Mouse (Mus musculus) neural tube, embryonic 10.5 days (tissue): ENCODE measurements around the gene Qars.

Experiments used
- DNase-seq: peaks from one replicate; pipeline ENCODE4 v3.0.0-alpha.2; 2017; ENCODE audit warnings: low spot score; ENCODE audit errors: extremely low spot score

The Qars gene

DNA sequence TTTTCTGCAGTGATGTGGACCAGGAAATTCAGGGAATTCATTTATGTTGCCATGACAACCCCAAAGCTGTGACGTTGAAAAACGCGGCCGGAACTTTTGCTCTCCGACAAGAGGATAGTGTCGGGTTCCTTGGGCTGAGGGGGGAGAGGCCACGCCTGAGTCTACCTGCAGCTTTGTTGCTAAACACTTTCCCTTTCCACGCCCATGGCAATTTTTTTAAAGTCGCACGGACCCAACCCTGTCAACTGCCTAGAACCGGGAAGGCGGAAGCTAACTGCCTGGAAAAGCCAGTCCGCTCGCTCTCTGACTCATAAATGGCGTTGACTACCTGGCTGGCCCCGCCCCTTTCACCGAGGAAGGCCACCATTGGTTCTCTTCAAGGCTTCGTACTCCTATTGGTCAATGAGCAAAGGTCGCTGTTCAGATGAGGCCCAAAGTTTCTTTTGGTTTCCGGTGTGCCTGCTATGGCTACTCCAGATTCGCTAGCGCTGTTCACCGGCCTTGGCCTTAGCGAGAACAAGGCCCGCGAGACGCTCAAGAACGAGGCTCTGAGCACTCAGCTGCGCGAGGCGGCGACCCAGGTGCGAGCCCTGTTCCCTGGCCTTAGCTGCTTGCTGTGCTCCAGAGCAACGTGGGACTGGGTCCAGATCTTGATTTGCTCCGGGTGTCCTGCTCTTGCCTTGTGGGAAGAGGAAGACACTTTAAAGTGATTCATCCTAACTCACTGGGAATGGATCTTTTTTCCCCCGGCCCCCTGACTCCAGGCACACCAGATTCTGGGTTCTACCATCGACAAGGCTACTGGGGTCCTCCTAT is at the start of gene Qars:
Qars (plus strand) TSS at position 88 of the 816 bp plus-strand sequence.
- DNase-seq: peak; percentile 93

DNA sequence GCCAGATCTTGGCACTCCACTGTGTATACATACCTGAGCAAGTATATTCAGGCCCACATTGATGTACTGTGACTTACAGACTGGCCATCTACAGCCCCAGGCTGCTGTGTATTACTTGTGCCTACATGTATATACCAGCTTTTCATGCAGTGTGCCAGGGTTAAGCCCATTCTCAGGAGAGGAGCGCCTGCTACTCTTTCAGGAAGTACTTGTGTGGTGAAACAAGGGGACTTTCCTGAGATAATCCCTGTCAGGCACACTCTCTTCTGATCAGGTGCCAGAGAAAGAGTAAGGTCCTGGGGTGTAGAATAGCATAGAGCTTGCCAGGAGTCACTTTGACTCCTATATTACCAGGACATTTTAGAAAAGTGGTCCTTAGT is 47.6 kb upstream of the Qars start:
- no peak for DNase-seq

DNA sequence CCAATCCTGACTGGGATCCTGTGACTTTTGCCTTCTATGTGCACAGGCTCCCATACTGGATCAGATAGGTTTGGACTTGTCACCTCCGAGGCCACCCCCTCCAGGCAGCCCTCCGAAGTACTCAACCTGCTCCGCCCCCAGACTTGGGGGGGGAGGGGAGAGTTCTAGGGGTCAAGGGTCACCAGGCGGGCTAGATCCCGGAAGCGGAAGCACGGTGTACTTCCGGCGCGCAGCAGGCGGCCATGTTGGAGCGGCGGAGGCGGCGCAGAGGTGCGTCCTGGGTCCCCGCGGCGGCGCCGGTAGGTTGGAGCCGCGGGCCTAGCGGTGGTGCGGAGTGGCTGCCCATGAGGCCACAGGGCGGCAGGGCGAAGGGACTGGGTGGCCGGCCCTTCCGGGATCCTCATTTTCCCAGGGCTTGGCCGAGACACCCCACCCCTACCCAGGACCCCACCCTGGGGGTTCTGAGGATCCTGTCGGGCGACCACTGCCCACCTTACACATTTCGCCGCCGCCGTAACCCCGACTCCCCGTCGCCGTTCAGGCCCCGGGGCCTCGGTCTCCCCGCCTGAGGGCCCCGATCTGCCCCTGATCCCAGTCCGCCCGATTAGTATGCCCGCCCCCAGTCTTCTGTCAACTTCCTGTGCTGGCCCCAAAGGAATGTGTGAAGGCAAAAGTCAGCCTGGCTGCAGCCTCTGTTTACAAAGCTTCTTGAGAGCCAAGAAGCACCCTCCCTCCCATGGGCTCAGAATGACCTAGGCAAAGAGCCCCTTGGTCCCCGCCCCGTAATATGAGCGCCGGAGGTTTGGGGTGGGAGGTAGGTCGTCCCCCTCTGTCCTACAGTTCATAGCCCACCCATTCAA is 47.0 kb upstream of the Qars start, which contains the start of gene Ccdc71:
Ccdc71 (plus strand) TSS at position 209 of the 860 bp plus-strand sequence.
- peak; percentile 90 for DNase-seq

DNA sequence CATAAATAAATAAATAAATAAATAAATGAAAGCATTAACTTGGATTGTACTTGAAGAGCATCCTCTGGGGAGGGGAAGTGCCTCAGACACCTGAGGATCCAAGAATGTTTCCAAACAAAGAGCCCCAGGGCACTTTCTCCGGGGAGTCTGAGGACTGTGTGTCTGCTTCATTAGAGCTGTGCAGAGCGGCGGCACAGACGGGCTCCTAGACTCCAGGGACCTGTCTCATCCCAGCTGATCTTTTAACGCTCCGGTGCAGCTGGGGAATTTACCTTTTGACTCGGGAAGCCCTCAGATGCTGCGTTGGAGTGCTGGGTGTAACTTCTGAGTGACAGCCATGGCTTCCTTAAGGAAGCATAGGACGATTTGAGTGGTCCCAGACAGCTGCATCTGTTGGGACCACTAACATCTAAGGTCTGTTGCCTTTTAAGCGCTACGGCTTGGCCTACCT is 46.3 kb upstream of the Qars start, which contains the start of gene Klhdc8b:
Klhdc8b (minus strand) TSS at position 401 of the 451 bp plus-strand sequence.
- peak; percentile 21 for DNase-seq

DNA sequence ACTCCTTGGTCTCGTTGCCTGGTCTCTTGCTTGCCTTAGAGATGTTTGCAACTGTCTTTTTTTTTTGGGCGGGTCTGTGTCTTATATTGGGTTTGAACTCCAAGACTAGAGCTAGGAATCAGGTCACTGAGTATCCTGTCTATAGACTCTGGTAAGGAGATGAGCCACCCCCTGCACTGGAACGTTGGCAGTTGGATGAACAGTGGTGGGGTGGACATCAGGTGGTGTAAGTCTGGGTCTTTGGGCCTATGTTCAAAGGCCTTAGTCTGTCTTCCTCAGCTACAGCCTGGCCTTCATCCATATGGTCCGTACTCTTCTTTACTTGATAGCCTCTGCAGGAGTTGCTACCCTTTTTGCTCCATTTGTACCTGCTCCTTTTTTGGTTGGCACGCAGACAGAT is 45.8 kb upstream of the Qars start:
- no peak for DNase-seq

DNA sequence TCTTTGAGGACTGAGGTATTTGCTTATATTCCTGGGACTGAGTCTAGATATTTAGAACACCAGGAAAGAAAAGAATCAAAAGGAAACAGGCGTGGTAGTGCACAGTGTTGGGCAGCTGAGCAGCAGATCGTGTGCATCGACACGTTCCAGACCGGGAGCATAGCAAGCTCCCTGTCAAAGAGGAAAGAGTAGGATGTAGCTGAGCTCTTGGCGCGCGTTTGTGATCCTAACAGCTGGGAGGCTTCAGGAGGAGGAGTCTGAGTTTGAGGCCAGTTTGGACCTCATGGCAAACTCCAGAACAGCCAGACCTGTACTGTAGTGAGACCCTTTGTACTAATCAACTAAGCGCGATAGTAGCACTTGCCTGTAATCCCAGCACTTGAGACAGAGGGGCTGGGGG is 45.3 kb upstream of the Qars start:
- no peak for DNase-seq

DNA sequence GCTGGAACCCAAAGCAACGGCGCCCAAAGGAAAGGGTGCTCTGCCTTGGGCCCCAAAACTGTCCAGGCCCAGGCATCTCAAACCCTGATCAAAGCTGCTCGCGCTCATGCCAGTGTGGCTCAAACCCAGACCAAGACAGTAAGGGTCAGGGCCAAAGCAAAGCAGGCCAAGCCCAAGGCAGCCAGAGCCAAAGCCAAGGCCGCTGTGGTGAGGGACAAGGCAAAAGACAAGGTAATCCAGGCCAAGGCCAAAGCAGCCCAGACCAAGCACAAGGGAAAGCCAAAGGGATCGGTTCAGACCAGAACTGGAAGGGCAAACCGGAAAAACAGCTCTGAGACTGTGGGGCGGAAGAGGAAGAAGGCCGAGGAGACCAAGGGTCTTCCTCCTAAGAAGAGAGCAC is 43.8 kb upstream of the Qars start:
- DNase-seq: no peak

DNA sequence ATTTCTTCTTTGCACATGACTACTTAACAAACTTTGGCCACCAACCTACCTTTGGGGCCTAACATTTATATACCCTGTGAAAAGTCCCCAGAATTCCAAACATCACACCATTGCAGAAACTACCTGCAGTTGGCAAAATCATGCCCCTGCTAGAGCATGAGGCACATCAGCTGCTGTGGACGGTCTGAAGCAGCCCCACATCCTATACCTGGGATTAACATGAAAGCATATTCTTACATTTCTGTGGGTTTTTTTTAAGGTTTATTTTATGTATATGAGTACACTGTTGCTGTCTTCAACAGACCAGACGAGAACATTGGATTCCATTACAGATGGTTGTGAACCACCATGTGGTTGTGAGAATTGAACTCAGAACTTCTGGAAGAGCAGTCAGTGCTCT is 41.3 kb upstream of the Qars start:
- no peak for DNase-seq

DNA sequence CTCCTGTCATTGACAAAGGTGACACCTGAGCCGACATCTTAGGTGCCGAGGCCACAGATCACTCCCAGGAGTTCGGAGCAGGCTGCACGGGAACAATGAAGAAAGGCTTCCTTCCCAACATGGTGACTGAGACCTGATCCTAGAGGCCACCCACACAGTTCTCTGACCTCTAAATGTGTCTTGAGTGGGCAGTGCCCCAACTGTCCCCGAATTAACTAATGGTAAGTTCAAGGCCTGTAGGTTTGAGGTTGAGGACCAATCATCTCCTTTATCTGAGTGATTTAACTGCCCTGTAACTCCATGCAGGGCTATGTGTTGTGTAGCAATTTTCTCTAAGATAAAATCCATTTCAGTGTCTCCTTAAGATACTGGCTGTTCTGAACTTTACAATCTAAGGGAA is 38.1 kb upstream of the Qars start:
- no peak for DNase-seq

DNA sequence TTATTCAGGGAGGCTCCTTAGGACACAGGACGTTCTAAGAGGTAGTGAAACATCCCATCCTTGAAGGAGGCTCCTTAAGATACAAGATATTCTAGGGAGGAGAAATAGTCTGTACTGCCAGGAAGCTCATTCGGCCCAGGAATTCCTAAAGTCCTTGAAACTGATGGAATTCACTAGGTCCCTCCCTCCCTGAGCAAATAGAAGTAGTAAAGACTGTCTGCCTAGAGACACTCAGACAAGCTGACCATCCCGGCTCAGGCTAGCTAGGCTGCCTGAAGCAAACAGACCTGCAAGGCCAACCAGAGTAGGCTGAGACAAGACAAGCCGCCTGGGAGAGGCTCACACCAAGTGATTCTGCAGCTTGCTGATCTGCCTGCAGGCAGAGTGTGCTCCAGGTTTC is 37.7 kb upstream of the Qars start:
- DNase-seq: no peak

DNA sequence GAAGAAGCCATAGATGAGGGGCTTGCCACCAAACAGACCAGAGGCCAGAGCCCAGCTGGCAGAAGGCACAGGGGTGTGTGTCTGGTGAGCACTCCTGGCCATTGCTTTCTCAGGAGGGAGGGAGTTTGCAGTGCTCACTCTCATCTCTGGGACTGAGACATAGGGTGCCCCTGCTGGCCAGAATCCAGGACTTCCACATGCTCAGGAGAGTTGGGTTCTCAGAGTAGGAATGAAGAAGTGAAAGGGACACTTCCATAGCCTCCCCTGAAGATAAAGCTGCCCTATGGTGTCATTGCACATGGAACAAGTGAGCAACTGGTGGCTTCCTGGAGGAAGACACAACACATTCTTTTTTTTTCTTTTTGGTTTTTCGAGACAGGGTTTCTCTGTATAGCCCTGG is 33.0 kb upstream of the Qars start:
- DNase-seq: no peak

DNA sequence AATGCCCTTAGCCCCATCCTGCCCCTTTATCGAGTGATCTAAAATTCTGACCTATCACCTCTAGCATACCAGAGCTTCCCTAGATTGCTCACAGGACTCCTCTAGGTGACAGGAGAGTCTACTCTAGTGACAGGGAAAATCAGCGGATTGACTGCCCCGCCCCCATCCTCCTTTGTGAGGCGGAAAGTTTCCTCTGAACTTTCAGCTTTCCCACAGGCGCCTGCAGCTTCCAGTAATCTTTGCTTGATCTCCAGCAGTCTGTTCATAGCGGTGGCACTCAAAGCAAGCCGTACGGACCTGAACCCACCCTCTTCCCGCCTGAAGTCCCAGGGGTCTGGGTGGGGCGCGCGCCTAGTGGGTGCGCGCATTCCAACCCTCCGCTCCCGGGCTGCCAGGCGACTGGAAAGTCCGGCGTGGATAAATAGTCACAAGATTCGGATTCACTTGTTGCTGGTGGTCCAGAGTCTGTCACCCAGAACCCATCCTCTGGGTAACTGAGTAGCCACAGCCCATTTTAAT is 28.8 kb upstream of the Qars start:
- peak; percentile 88 for DNase-seq

DNA sequence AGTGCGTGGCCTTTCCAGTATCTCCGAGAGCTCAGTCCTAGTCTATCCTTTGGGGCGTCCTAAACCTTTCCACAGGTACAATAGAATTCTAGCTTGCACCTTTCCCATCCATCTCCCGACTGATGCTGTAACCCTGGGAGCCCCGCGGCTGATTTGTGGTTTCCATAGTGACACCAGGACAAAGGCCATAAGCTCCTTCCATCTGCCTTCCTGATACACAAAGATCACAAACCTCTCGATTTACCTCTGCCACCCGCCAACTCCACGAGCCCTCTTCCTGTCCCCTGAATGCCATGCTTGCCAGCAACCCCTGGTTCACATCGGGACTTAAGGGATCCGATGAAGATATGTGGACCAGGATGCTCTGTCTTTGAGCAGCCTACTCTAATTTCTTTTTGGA is 28.3 kb upstream of the Qars start:
- peak; percentile 63 for DNase-seq

DNA sequence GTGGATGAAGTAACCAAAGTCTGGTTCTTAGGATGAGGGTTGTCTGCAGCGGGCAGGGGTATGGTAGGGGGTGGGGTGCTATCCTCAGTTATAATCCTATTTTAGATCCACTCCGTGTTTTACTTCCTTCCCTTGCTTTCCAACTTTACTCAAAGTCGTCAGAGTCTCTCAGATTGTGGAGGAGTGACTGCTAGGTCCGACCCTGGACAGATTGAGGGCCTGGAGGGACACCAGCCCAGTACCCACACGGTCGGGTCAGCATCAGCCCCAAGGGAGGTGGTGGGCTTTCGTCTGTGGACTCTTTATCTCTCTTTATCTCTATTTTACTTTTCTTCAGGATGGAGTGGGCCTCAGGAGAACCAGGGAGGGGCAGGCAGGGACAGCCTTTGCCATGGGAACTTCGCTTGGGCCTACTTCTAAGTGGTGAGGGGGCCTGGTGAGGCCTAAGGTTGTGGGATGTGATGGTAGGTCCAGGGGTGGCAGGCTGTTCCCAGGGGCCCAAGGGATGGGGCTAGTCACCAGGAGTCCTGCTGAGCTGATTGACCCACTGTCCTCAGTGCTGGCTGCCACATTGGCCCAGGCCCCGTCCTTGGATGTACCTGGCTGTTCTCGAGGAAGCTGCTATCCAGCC is 27.7 kb upstream of the Qars start, which contains the start of gene Lamb2:
Lamb2 (plus strand) TSS at position 16 of the 631 bp plus-strand sequence.
- DNase-seq: peak; percentile 55

DNA sequence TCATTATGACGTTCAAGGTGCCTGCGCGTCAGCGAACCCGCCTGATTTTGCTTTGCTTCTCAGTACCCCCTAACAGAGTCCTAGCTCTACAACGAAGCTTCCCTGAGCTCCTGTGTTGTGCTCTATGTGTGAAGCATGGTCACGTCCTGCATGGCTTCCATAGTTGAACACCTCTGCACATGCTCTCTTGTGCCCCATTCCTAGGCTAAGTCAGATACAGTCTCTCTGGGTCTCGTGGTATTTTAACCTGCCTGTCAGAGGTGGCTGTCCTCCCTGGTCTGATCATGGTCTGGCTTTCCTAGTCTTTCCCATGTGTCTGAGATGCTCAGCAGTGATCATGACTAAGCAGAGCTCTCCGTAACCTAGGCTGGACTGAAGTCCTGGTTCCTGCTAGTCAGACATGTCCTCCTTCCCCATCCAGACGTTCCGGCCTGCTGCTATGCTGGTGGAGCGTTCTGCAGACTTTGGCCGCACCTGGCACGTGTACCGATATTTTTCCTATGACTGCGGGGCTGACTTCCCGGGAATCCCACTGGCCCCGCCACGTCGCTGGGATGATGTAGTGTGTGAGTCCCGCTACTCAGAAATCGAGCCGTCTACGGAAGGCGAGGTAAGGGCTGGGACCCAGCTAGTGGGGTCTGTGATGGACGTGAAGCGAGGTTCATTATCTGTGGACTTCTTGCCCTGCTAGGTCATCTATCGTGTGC is 26.5 kb upstream of the Qars start:
- no peak for DNase-seq

DNA sequence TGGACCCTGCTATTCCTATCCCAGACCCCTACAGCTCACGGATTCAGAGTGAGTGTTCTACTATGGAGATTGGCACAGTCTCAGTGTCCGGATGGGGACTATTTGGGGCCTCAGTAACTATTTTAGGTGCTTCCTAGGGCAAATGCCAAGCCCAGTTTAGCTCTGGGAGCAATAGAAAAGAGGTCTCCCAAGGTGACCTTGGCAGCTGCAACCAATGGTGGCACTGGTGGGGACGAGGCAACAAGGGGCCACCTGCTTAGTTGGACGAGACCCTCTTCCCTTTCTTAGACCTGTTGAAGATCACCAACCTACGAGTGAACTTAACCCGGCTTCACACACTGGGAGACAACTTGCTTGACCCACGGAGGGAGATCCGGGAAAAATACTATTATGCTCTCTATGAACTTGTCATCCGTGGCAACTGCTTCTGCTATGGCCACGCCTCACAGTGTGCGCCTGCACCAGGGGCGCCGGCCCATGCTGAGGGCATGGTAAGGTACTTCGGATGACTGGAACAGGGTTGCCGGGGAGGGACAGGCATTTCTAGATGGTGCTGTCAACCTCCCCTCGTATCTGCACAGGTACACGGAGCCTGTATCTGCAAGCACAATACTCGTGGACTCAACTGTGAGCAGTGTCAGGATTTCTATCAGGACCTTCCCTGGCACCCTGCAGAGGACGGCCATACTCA is 25.8 kb upstream of the Qars start:
- no peak for DNase-seq

DNA sequence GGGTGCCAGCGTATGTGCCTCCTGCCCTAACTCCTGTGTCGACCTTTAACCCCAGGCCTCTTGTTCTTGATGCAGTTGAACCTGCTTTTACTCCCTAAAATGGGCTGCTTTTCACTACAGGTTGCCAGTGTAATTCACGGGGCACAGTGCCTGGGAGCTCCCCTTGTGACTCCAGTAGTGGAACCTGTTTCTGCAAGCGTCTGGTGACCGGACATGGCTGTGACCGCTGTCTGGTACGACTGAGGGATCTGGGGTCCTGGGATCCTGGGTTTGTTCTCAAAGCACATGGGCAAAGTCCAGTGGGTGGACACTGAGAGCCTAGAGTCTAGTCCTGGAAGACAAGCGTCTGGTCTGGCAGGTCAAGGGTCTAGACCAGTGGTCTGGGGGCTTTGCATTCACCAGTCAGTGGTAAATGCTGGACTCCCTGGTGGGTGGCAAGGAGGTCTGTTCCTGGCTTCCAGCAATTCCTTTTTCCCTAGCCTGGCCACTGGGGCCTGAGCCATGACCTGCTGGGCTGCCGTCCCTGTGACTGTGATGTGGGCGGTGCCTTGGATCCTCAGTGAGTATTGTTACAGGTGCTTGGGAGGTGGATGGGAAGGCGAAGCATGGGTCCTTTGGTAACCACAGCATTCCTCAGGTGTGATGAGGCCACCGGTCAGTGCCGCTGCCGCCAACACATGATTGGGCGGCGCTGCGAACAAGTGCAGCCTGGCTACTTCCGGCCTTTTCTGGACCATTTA is 24.3 kb upstream of the Qars start:
- no peak for DNase-seq

DNA sequence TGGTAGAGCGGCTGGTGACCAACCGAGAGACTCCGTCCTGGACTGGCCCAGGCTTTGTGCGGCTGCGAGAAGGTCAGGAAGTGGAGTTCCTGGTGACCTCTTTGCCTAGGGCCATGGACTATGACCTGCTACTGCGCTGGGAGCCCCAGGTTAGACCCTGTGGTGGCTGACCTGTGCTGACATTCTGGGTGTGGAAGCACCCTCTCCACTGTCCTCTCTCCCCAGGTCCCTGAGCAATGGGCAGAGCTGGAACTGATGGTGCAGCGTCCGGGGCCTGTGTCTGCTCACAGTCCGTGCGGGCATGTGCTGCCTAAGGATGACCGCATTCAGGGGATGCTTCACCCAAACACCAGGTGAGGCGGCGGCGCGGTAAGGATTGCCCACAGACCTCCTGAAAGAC is 23.5 kb upstream of the Qars start:
- no peak for DNase-seq

DNA sequence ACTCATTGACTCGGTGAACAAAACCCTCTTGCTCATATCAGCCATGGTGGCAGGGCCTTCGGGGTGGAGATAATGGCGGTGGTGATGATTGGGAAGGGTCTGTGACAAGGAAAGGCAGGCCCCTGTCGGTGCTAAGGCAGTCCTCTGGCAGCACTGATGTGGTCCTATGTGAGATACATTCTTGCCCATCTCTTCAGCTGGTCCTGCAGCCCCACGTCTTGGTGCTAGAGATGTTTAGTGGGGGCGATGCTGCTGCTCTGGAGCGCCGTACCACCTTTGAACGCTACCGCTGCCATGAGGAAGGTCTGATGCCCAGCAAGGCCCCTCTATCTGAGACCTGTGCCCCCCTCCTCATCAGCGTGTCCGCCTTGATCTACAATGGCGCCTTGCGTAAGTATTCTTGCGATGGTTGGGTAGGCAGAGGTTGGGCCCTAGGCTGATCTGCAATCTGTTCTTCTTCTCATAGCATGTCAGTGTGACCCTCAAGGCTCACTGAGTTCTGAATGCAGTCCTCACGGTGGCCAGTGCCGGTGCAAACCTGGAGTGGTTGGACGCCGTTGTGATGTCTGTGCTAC is 22.1 kb upstream of the Qars start:
- no peak for DNase-seq
